Mouse (Mus musculus): ENCODE measurements at regions not wholly inside any gene's neighbourhood (a gene's known extent, or its start where the extent isn't known, plus 50 kb on each side); places are given as distances from the start of the nearest gene placed in this dataset.

DNA sequence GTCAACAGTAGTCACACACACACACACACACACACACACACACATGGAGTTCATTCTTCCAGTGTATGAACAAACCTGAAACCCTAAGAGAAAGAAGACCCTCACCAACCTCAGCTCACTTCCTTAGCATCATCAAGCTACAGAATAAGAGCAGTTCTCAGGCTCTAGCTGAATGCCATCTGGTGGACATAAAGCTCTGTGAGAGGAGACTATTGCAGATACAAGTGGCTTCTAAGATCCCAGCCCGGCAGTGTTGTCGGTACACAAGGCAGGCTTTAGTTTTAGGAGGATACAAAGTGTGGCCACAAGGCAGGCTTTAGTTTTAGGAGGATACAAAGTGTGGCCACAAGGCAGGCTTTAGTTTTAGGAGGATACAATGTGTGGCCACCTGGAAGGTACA, 96.3 kb upstream of the Gm6657 start:
- no peak for DNase-seq (ENCODE audit: low spot score in 2 of 2)

- no peak for DNase-seq (ENCODE audit: low spot score in 2 of 2)
Measured at GRCm38 (mm10) chr12:78098765-78099194, 95.3 kb upstream of the Gm6657 start.

DNA sequence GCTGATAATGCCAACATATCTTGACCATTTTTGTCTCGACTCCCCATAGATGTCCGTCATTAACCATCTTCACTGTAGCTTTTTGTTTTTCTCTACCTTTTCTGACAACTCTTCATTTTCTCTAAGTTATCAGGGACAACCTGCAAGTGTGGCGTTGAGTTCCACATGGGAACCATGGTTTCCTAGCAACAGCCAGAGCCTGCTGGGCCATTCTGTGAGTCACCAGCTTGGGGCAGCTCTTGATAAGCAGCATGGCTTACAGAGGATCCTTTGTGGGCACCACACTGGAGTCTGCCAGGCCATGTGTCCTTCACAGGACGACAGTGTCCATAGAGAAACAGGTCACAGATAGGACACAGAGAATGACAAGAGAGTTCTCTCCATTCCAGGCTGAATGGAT, 94.3 kb upstream of the Gm6657 start:
- DNase-seq (ENCODE audit: low spot score in 2 of 2), result no peak

- no peak for DNase-seq (ENCODE audit: low spot score in 2 of 2)
Measured at GRCm38 (mm10) chr12:78100756-78101155, 93.3 kb upstream of the Gm6657 start.

- no peak for DNase-seq (ENCODE audit: low spot score in 2 of 2)
Measured at GRCm38 (mm10) chr12:78109931-78110330, 84.1 kb upstream of the Gm6657 start.

GRCm38 (mm10) chr12:78118131-78118530, 75.9 kb upstream of the Gm6657 start:
- DNase-seq (ENCODE audit: low spot score in 2 of 2), result no peak

DNA sequence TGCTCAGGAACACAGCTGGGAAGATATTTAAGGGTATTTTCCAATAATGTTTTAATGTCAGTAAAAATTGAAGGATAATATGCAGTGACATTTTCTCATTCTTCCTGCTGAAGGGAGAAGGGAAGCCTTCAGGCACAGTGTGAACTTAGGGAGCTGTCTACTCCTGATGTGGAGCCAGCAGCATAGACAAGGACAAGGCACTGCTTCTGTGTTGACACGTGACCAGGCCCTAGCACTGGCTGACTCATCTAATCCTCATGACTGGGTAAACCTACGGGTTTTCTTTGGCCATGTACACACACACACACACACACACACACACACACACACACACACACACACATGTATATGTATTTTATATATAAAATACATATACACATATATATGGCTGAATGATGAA, 74.8 kb upstream of the Gm6657 start:
- DNase-seq (ENCODE audit: low spot score in 2 of 2), result no peak

- DNase-seq (ENCODE audit: low spot score in 2 of 2), result no peak
Measured at GRCm38 (mm10) chr12:78119855-78120254, 74.2 kb upstream of the Gm6657 start.

DNA sequence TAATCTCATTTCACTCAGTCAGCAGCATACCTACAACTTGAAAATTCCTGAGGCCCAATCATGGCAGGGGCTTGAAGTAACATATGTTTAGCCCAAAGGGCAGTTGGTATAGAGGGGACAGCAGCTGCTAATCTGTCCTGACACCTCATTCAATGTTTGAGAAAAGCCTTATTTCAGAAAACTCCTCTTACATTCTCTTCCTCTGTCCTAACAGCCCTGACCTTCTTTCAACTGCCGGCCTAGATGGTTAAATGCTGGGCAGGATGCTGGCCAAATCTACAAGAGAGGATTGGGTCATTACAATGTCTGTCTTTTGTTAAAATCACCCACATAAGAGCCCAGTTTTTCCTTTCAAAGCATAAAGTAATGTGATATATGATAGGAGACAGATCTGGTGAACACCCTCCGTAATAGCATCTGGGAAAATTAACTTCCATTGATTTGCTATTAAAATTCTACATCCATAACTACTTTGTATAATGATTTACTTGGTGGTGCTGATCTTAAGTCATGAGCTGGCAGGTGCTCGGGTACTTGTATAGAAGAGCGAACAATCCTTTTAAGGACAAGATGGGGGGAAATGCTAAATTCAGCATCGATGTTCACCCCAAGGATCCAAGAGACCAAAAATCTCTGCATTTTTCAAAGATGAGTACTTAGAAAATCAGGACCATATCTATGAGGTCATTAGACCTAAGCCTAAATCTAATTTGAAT, 64.8 kb upstream of the Gm6657 start:
- no peak for DNase-seq (ENCODE audit: low spot score in 2 of 2)

GRCm38 (mm10) chr12:78132016-78132797, 61.8 kb upstream of the Gm6657 start:
- no peak for DNase-seq (ENCODE audit: low spot score in 2 of 2)

GRCm38 (mm10) chr12:78133341-78133740, 60.7 kb upstream of the Gm6657 start:
- no peak for DNase-seq (ENCODE audit: low spot score in 2 of 2)

DNA sequence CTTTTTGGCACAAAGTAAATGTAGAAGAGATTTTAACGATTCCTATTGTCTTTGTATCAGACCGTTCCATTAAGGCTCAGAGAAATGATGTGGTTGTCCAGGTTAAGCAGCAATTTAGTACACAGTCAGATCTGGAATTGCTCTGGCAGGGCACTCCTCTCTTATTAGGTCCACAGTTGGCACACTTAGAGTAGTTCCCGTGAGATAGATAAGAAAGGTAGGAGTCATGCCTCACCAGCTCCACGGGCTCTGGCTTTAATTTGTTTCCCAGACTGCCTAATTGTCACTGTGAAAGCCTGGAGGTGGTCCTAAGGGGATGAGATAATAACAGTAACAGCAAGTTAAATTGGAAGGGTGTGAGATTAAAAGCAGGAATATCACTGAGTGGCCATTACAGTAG, 60.1 kb upstream of the Gm6657 start:
- no peak for DNase-seq (ENCODE audit: low spot score in 2 of 2)

- no peak for DNase-seq (ENCODE audit: low spot score in 2 of 2)
Measured at GRCm38 (mm10) chr12:78137196-78137595, 56.8 kb upstream of the Gm6657 start.

DNA sequence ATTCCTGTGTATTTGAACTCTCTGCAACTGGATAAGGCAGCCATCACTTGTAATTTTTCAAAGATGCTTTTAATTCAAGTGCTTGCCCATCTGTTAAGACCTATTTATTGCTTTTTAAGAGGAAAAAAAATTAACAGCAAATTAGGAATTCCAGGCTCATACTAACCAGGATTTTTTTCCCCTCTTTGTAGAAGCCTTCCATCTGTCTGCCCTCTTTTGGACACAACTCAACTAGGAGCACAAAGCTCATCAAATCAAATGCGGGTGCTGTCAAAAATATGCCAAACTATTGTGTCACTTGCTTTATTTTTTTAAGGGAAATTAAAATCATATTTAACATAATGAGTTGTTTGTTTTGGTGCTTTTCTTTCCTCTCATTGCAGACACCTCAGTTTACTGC, 55.6 kb upstream of the Gm6657 start:
- DNase-seq (ENCODE audit: low spot score in 2 of 2), result no peak
